Mouse (Mus musculus) olfactory bulb, adult 2 months (tissue): ENCODE data around the gene Rasgef1c. TPM values are rescaled to one million over a fixed set of nuclear protein-coding genes. Genes with fewer than 3 reads are reported as not detected.

ENCODE experiments used
- H3K27ac ChIP-seq: fragments of 200-500 bp; 2 replicates; pipeline ENCODE4 v1.5.1; 2012; ENCODE audit warnings: low read depth, low read length; ENCODE audit not compliant: insufficient read depth
- H3K4me1 ChIP-seq: fragments of 200-500 bp; 2 replicates; pipeline ENCODE4 v1.6.1; 2012; ENCODE audit warnings: low read length; ENCODE audit not compliant: control insufficient read depth, insufficient read depth
- H3K4me3 ChIP-seq: fragments of 200-500 bp; 2 replicates; pipeline ENCODE4 v1.5.1; 2012; ENCODE audit warnings: mild to moderate bottlenecking, low read depth, low read length, moderate library complexity; ENCODE audit not compliant: insufficient read depth
- CTCF ChIP-seq: fragments of 200-500 bp; IDR thresholded peaks from 2 replicates; pipeline ENCODE4 v1.5.1; 2012; ENCODE audit warnings: low read depth, mild to moderate bottlenecking, low read length, moderate library complexity; ENCODE audit not compliant: insufficient read depth
- POLR2A ChIP-seq: fragments of 200-500 bp; IDR thresholded peaks from 2 replicates; pipeline ENCODE4 v1.6.1; 2012; ENCODE audit warnings: mild to moderate bottlenecking, low read depth, low read length, moderate library complexity; ENCODE audit not compliant: insufficient read depth
- WGBS: fragments of 180-500 bp; shearing (Covaris S2); methylation state at CpG from one replicate; pipeline ENCODE4 v1.1.7; 2018; 5-methylcytosine and 5-hydroxymethylcytosine counted together
- polyA plus RNA-seq: library from polyadenylated mRNA; stranded (reverse); fragments of >200 nt; gene quantifications from 2 replicates; pipeline ENCODE4 v1.2.4, GENCODE M21; 2012; ENCODE audit warnings: low replicate concordance; ENCODE audit not compliant: missing spikeins, insufficient read depth, insufficient read length

The Rasgef1c gene
- polyA plus RNA-seq, 1 experiment: not detected

- TF ChIP-seq CTCF: peak; percentile 75
- TF ChIP-seq POLR2A: no peak
- Histone ChIP-seq H3K4me1 (peaks cover 11% of the 10 kb centered on the region), H3K4me3 (no peak overlapping the region), H3K27ac (no peak overlapping the region)
- WGBS: 21% methylated on average over 8 of the region's 8 CpGs
These were observed 54.1 kb downstream of the Rasgef1c start for GRCm38 (mm10) chr11:49955577-49956261.

- no peak for TF ChIP-seq POLR2A
- no peak for TF ChIP-seq CTCF
- peaks cover 13% of the 10 kb centered on the region for H3K4me1 ChIP-seq
- no peak overlapping the region for H3K27ac ChIP-seq
- 89% methylated on average over 10 of the region's 10 CpGs for WGBS
- H3K4me3 ChIP-seq: no peak overlapping the region
These were observed 56.4 kb downstream of the Rasgef1c start for GRCm38 (mm10) chr11:49958017-49958416.

GRCm38 (mm10) chr11:49961098-49961740 lies 59.6 kb downstream of the Rasgef1c start:
- H3K27ac ChIP-seq: no peak overlapping the region
- H3K4me3 ChIP-seq: no peak overlapping the region
- WGBS: 31% methylated on average over 10 of the region's 10 CpGs
- TF ChIP-seq CTCF (peak; percentile 89), POLR2A (no peak)
- 0 out of 2 replicates have a peak, but pooled peaks cover 2% of the 10 kb centered on the region for H3K4me1 ChIP-seq

DNA sequence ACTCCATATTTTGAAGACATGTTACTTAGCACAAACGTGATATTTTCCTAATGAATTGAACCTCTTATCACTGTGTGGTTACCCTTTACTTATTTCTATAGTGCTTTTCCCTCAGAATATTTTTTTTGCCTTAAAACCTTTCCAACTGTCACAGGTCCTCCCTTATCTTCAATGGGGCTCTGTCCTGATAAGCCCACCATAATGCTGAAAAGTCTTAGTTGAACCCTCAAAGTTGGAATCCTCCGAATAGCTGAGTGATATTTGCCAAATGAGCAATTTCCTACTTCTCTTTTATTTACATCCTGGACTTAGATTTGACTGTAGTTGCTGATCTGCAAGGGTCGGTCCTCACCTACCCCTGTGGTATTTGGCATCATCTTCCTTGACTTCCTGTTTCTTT lies 63.7 kb downstream of the Rasgef1c start:
- TF ChIP-seq POLR2A: no peak
- TF ChIP-seq CTCF: no peak
- H3K4me3 ChIP-seq: no peak overlapping the region
- H3K4me1 ChIP-seq: 0 out of 2 replicates have a peak, but pooled peaks cover 2% of the 10 kb centered on the region
- 75% methylated on average over 3 of the region's 3 CpGs for WGBS
- no peak overlapping the region for H3K27ac ChIP-seq

GRCm38 (mm10) chr11:49969692-49970091 lies 68.1 kb downstream of the Rasgef1c start:
- no peak overlapping the region for H3K27ac ChIP-seq

DNA sequence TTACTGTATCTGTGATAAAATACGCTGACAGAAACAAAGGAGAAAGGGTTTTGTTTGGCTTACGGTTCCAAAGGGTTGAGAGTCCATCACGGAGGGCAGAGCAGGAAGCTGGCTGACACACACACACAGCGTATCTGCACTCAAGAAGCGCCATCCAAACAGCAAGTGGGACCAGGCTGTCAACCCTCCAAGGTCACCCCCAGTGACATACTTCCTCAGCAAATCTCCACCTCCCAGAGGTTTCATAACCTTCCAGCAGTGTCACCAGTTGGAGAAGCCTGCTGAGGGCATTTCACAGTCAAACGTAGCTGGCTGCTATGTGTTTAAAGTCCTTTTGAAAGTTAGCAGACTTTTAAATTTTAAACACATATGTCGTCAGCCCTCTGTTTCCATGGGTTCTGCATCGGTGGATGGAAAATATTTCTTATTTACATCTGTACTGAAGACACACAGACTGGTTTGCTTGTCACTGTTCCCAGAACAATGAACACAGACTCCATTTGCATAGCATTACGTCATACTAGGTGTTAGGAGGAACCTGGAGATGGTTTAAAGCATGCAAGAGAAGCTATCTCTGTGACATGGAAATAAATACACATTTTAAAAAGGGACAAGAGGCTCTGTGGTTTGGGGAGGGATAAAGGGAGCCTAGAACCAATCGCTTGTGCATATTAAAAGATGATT lies 72.2 kb downstream of the Rasgef1c start:
- Histone ChIP-seq H3K4me3 (no peak overlapping the region), H3K27ac (no peak overlapping the region), H3K4me1 (no peaks in the 10 kb centered on the region)
- 79% methylated on average over 10 of the region's 10 CpGs for WGBS
- TF ChIP-seq CTCF (no peak), POLR2A (no peak)

More at GRCm38 (mm10) chr11:49969692-49970091, 68.1 kb downstream of the Rasgef1c start:
- Histone ChIP-seq H3K4me3 (no peak overlapping the region), H3K4me1 (no peaks in the 10 kb centered on the region)
- TF ChIP-seq CTCF: no peak
- no peak for TF ChIP-seq POLR2A
- 92% methylated on average over 2 of the region's 2 CpGs for WGBS

DNA sequence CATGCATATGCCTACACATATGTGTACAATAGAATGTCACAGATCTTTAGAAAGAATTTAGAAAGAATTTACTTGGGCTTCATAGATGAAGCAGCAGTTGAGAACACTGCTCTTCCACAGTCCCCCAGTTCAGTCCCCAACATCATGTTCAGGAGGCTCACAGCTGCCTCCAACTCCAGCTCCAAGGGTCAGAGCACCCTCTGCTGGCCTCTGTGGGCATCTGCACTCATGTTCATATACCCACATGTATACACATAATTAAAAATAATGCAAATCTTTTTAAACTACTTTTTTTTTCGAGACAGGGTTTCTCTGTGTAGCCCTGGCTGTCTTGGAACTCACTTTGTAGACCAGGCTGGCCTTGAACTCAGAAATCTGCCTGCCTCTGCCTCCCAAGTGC lies 73.0 kb downstream of the Rasgef1c start:
- no peak overlapping the region for H3K27ac ChIP-seq
- no peaks in the 10 kb centered on the region for H3K4me1 ChIP-seq
- no peak for TF ChIP-seq POLR2A
- TF ChIP-seq CTCF: no peak
- WGBS: 54% methylated on average over 1 of the region's 1 CpGs
- H3K4me3 ChIP-seq: no peak overlapping the region

- TF ChIP-seq CTCF (no peak), POLR2A (no peak)
- WGBS: 91% methylated on average over 10 of the region's 10 CpGs
- no peak overlapping the region for H3K27ac ChIP-seq
These were observed 76.4 kb downstream of the Rasgef1c start for GRCm38 (mm10) chr11:49977963-49978568.

GRCm38 (mm10) chr11:49978935-49979334 lies 77.3 kb downstream of the Rasgef1c start:
- WGBS: 96% methylated on average over 8 of the region's 8 CpGs
- H3K27ac ChIP-seq: no peak overlapping the region
- peaks cover 7% of the 10 kb centered on the region for H3K4me1 ChIP-seq
- TF ChIP-seq POLR2A (no peak), CTCF (no peak)
- H3K4me3 ChIP-seq: no peak overlapping the region

More at GRCm38 (mm10) chr11:49977963-49978568, 76.4 kb downstream of the Rasgef1c start:
- Histone ChIP-seq H3K4me1 (peaks cover 7% of the 10 kb centered on the region), H3K4me3 (no peak overlapping the region)
